Mouse (Mus musculus) cerebellum, adult 11 months (tissue): ENCODE measurements around the gene Stard5.

ENCODE experiments used
- DNase-seq: peaks from one replicate; pipeline ENCODE4 v3.0.0; 2022

Stard5 gene

GRCm38 (mm10) chr7:83633856-83634255 lies 2.1 kb downstream of the Stard5 start:
- DNase-seq: no peak

GRCm38 (mm10) chr7:83635726-83636125 lies 4.0 kb downstream of the Stard5 start:
- no peak for DNase-seq

GRCm38 (mm10) chr7:83636425-83636824 lies 4.7 kb downstream of the Stard5 start:
- no peak for DNase-seq

- DNase-seq: no peak
These were observed 6.2 kb downstream of the Stard5 start for GRCm38 (mm10) chr7:83637781-83638583.

- DNase-seq: no peak
These were observed 7.3 kb downstream of the Stard5 start for GRCm38 (mm10) chr7:83639084-83639483.

- no peak for DNase-seq
These were observed 8.8 kb downstream of the Stard5 start for GRCm38 (mm10) chr7:83640581-83640980.

GRCm38 (mm10) chr7:83641163-83641562 lies 9.4 kb downstream of the Stard5 start:
- no peak for DNase-seq

- no peak for DNase-seq
These were observed 11.8 kb downstream of the Stard5 start for GRCm38 (mm10) chr7:83643581-83643980.

GRCm38 (mm10) chr7:83644761-83645160 lies 13.0 kb downstream of the Stard5 start:
- no peak for DNase-seq

GRCm38 (mm10) chr7:83645476-83645875 lies 13.7 kb downstream of the Stard5 start:
- DNase-seq: no peak

GRCm38 (mm10) chr7:83648807-83649206 lies 17.0 kb downstream of the Stard5 start:
- no peak for DNase-seq

GRCm38 (mm10) chr7:83650638-83651037 lies 18.9 kb downstream of the Stard5 start:
- DNase-seq: no peak

- no peak for DNase-seq
These were observed 20.7 kb downstream of the Stard5 start for GRCm38 (mm10) chr7:83652498-83652897.

GRCm38 (mm10) chr7:83653605-83654051 lies 21.9 kb downstream of the Stard5 start:
- DNase-seq: no peak

GRCm38 (mm10) chr7:83654196-83654595 lies 22.4 kb downstream of the Stard5 start:
- DNase-seq: no peak

- DNase-seq: no peak
These were observed 23.3 kb downstream of the Stard5 start for GRCm38 (mm10) chr7:83654938-83655630.

GRCm38 (mm10) chr7:83658716-83659115 lies 27.0 kb downstream of the Stard5 start:
- DNase-seq: no peak

- peak; percentile 68 for DNase-seq
These were observed 27.7 kb downstream of the Stard5 start for GRCm38 (mm10) chr7:83659159-83660065.

- DNase-seq: no peak
These were observed 28.5 kb downstream of the Stard5 start for GRCm38 (mm10) chr7:83660273-83660691.

GRCm38 (mm10) chr7:83661031-83661430 lies 29.3 kb downstream of the Stard5 start:
- DNase-seq: no peak

GRCm38 (mm10) chr7:83661763-83662162 lies 30.0 kb downstream of the Stard5 start:
- no peak for DNase-seq

GRCm38 (mm10) chr7:83662711-83663375 lies 31.1 kb downstream of the Stard5 start:
- DNase-seq: peak; percentile 39
